Mouse (Mus musculus): Measurements from ENCODE around the gene Bnip2.

GRCm38 (mm10) chr9:70042935-70043334, 53.7 kb downstream of the Bnip2 start:
- TF ChIP-seq CTCF (IDR thresholded peaks at IDR 0.05; ENCODE audit: low read depth) (no peak), EP300 (IDR thresholded peaks at IDR 0.05; ENCODE audit: low read depth) (no peak)
